Mouse (Mus musculus) kidney, adult 2 months (tissue): Measurements from ENCODE around the gene Scnn1b. TPM values are rescaled to one million over a fixed set of nuclear protein-coding genes. Genes with fewer than 3 reads are reported as not detected.

ENCODE experiments used
- DNase-seq: peaks from one replicate; pipeline ENCODE4 v3.0.0; 2021
- H3K27ac ChIP-seq: fragments of 200-500 bp; 2 replicates; pipeline ENCODE4 v1.5.1; 2012; ENCODE audit warnings: low read depth, low read length, control low read depth, inconsistent platforms; ENCODE audit not compliant: insufficient read depth
- H3K27me3 ChIP-seq: fragments of 200-500 bp; replicated peaks from 2 replicates; pipeline ENCODE4 v1.6.1; 2012; ENCODE audit warnings: mild to moderate bottlenecking, moderate library complexity, low read length, inconsistent platforms; ENCODE audit not compliant: control insufficient read depth, insufficient read depth
- H3K36me3 ChIP-seq: fragments of 200-500 bp; 2 replicates; pipeline ENCODE4 v1.6.1; 2012; ENCODE audit warnings: mild to moderate bottlenecking, moderate library complexity, low read length, inconsistent platforms; ENCODE audit not compliant: control insufficient read depth, insufficient read depth
- H3K4me1 ChIP-seq: fragments of 200-500 bp; 2 replicates; pipeline ENCODE4 v1.6.1; 2011; ENCODE audit warnings: low read length; ENCODE audit not compliant: control insufficient read depth, insufficient read depth
- H3K4me3 ChIP-seq: fragments of 200-500 bp; 2 replicates; pipeline ENCODE4 v1.5.1; 2011; ENCODE audit warnings: mild to moderate bottlenecking, low read depth, low read length, control low read depth; ENCODE audit not compliant: insufficient read depth
- CTCF ChIP-seq: fragments of 200-500 bp; conservative IDR thresholded peaks from 2 replicates; pipeline ENCODE4 v1.5.1; 2011; ENCODE audit warnings: low read depth, mild to moderate bottlenecking, control low read depth, low read length, moderate library complexity, mixed read lengths; ENCODE audit not compliant: insufficient read depth, insufficient read length
- POLR2A ChIP-seq: fragments of 200-500 bp; IDR thresholded peaks from one replicate; pipeline ENCODE4 v1.6.1; 2011; ENCODE audit warnings: low read depth, low read length, control low read depth
- WGBS: fragments of 180-500 bp; shearing (Covaris S2); methylation state at CpG from one replicate; pipeline ENCODE4 v1.1.7; 2018; 5-methylcytosine and 5-hydroxymethylcytosine counted together
- polyA plus RNA-seq: library from polyadenylated mRNA; depleted of rRNA; stranded (reverse); fragments of >200 nt; gene quantifications from 2 replicates; pipeline ENCODE4 v1.2.3, GENCODE M21; 2012

Scnn1b gene
- polyA plus RNA-seq, 1 experiment = 74.7 TPM

DNA sequence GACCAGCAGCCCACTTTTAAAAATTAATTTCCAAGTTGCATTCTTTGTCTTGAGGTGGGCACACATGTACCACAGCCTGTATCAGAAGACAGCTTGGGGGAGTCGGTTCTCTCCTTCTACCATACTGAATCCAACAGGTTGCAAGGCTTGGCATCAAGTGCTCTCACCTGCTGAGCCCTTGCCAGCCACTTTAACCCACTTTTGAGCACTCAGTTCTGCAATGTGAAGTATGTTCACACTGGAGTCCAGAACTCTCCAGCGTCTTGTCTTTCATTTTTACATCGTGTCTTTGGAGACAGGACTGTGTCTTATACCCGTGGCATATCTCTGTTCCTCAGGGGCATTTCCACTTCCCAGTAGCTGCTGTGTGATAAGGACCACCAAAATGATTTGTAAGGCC, 15.4 kb downstream of the Scnn1b start:
- Histone ChIP-seq H3K27me3 (no peaks in the 10 kb centered on the region), H3K36me3 (no peaks in the 10 kb centered on the region), H3K4me3 (no peak overlapping the region), H3K27ac (no peak overlapping the region), H3K4me1 (no peaks in the 10 kb centered on the region)
- TF ChIP-seq POLR2A (no peak), CTCF (no peak)
- 82% methylated on average over 4 of the region's 4 CpGs for WGBS
- no peak for DNase-seq

- H3K36me3 ChIP-seq = no peaks in the 10 kb centered on the region
- H3K4me1 ChIP-seq = no peaks in the 10 kb centered on the region
- H3K27ac ChIP-seq = no peak overlapping the region
- no peak for DNase-seq
- TF ChIP-seq POLR2A = no peak
- TF ChIP-seq CTCF = no peak
- 72% methylated on average over 13 of the region's 13 CpGs for WGBS
- no peak overlapping the region for H3K4me3 ChIP-seq
- H3K27me3 ChIP-seq = no peaks in the 10 kb centered on the region
Observed at GRCm38 (mm10) chr7:121890636-121891360, 26.0 kb downstream of the Scnn1b start.

GRCm38 (mm10) chr7:121896689-121897088, 31.9 kb downstream of the Scnn1b start:
- Histone ChIP-seq H3K27ac (no peak overlapping the region), H3K4me1 (no peaks in the 10 kb centered on the region), H3K4me3 (no peak overlapping the region), H3K27me3 (no peaks in the 10 kb centered on the region), H3K36me3 (no peaks in the 10 kb centered on the region)
- DNase-seq = no peak
- TF ChIP-seq POLR2A (no peak), CTCF (no peak)
- 48% methylated on average over 6 of the region's 6 CpGs for WGBS

DNA sequence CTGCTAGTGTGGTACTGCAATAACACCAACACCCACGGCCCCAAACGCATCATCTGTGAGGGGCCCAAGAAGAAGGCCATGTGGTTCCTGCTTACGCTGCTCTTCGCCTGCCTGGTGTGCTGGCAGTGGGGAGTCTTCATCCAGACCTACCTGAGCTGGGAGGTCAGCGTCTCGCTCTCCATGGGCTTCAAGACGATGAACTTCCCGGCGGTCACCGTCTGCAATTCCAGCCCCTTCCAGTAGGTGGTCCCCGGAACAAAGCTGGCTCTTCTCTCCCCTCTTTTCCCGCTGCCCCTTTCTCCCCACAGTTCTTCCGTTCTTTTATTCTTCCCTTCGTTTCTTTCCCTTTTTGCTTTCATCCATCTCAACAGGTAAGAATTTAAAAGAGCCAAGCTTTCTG, 34.5 kb downstream of the Scnn1b start:
- no peak overlapping the region for H3K27ac ChIP-seq
- no peaks in the 10 kb centered on the region for H3K27me3 ChIP-seq
- no peaks in the 10 kb centered on the region for H3K4me1 ChIP-seq
- DNase-seq = peak; percentile 12
- no peaks in the 10 kb centered on the region for H3K36me3 ChIP-seq
- 10% methylated on average over 14 of the region's 14 CpGs for WGBS
- no peak for TF ChIP-seq POLR2A
- TF ChIP-seq CTCF = peak; percentile 61
- H3K4me3 ChIP-seq = no peak overlapping the region

- DNase-seq = no peak
- Histone ChIP-seq H3K27me3 (no peaks in the 10 kb centered on the region), H3K4me3 (no peak overlapping the region), H3K36me3 (no peaks in the 10 kb centered on the region), H3K27ac (no peak overlapping the region), H3K4me1 (no peaks in the 10 kb centered on the region)
- 14% methylated on average over 7 of the region's 7 CpGs for WGBS
- no peak for TF ChIP-seq POLR2A
- TF ChIP-seq CTCF = no peak
Observed at GRCm38 (mm10) chr7:121899940-121900339, 35.1 kb downstream of the Scnn1b start.

- TF ChIP-seq CTCF (no peak), POLR2A (no peak)
- WGBS = 74% methylated on average over 8 of the region's 8 CpGs
- no peak for DNase-seq
- no peaks in the 10 kb centered on the region for H3K36me3 ChIP-seq
- H3K27ac ChIP-seq = no peak overlapping the region
- no peaks in the 10 kb centered on the region for H3K27me3 ChIP-seq
- H3K4me1 ChIP-seq = no peaks in the 10 kb centered on the region
- H3K4me3 ChIP-seq = no peak overlapping the region
Observed at GRCm38 (mm10) chr7:121902757-121903411, 38.0 kb downstream of the Scnn1b start.

GRCm38 (mm10) chr7:121906879-121907278, 42.0 kb downstream of the Scnn1b start:
- DNase-seq = peak; percentile 9
- TF ChIP-seq POLR2A = no peak
- no peak for TF ChIP-seq CTCF
- Histone ChIP-seq H3K36me3 (no peaks in the 10 kb centered on the region), H3K27me3 (no peaks in the 10 kb centered on the region), H3K4me3 (no peak overlapping the region), H3K4me1 (no peaks in the 10 kb centered on the region), H3K27ac (no peak overlapping the region)
- WGBS = 64% methylated on average over 4 of the region's 4 CpGs
